Mouse (Mus musculus) cerebellum, adult 2 months (tissue): ENCODE measurements around the gene Kctd13.
A peak's percentile ranks its signal among the peaks of the same experiment; 100 is the strongest.

Source experiments
- CTCF ChIP-seq: fragments of 200-500 bp; IDR thresholded peaks from 2 replicates; pipeline ENCODE4 v1.5.1; 2011; ENCODE audit warnings: low read depth, mild to moderate bottlenecking, control low read depth, low read length, moderate library complexity, borderline replicate concordance; ENCODE audit not compliant: insufficient read depth
- POLR2A ChIP-seq: fragments of 200-500 bp; IDR thresholded peaks from 2 replicates; pipeline ENCODE4 v1.6.1; 2011; ENCODE audit warnings: low read length, control low read depth, borderline replicate concordance; ENCODE audit not compliant: insufficient read depth

GRCm38 (mm10) chr7:126884286-126885164 lies 44.2 kb upstream of the Kctd13 start, which contains the start of gene Taok2:
- TF ChIP-seq CTCF (no peak), POLR2A (peak; percentile 97)
